Mouse (Mus musculus) layer of hippocampus, postnatal 10 days (tissue): ENCODE measurements at regions not wholly inside any gene's neighbourhood (a gene's known extent, or its start where the extent isn't known, plus 50 kb on each side); places are given as distances from the start of the nearest gene placed in this dataset.
"Not testable (repeated sequence)": the region's sequence is repeated elsewhere in the genome, so short reads cannot be mapped to it uniquely, and the experiment has no call there.

Experiments used
- DNase-seq, 2 experiments: peaks; one replicate each; pipeline ENCODE4 v3.0.0; 2021; ENCODE audit warnings: low spot score in 2 of 2

GRCm38 (mm10) chr4:97509576-97509975 is 263.0 kb upstream of the Nfia start:
- no peak for DNase-seq

GRCm38 (mm10) chr4:97505734-97506133 is 266.8 kb upstream of the Nfia start:
- DNase-seq = no peak

- no peak for DNase-seq
Observed at GRCm38 (mm10) chr4:97491248-97491804, 281.2 kb upstream of the Nfia start.

GRCm38 (mm10) chr4:97486354-97486753 is 286.2 kb upstream of the Nfia start:
- no peak for DNase-seq

- no peak for DNase-seq
Observed at GRCm38 (mm10) chr4:97485225-97485624, 287.3 kb upstream of the Nfia start.

- DNase-seq = no peak
Observed at GRCm38 (mm10) chr4:97482701-97483246, 289.8 kb upstream of the Nfia start.

- DNase-seq = no peak
Observed at GRCm38 (mm10) chr4:97481836-97482235, 290.7 kb upstream of the Nfia start.

- peak; percentile 30 to 35 for DNase-seq
Observed at GRCm38 (mm10) chr4:97476571-97477190, 293.7 kb upstream of the Gm10192 start.

GRCm38 (mm10) chr4:97473492-97473891 is 290.5 kb upstream of the Gm10192 start:
- DNase-seq = not testable (repeated sequence)

GRCm38 (mm10) chr4:97465932-97466666 is 283.1 kb upstream of the Gm10192 start:
- DNase-seq = no peak

GRCm38 (mm10) chr4:97465517-97465916 is 282.6 kb upstream of the Gm10192 start:
- DNase-seq = no peak

GRCm38 (mm10) chr4:97461177-97461576 is 278.2 kb upstream of the Gm10192 start:
- DNase-seq = no peak

- DNase-seq = peak; percentile 21 to 47
Observed at GRCm38 (mm10) chr4:97439288-97440029, 256.5 kb upstream of the Gm10192 start.

GRCm38 (mm10) chr4:97432681-97433080 is 249.7 kb upstream of the Gm10192 start:
- no peak for DNase-seq

- no peak for DNase-seq
Observed at GRCm38 (mm10) chr4:97432094-97432493, 249.1 kb upstream of the Gm10192 start.

- DNase-seq = no peak
Observed at GRCm38 (mm10) chr4:97431239-97431638, 248.3 kb upstream of the Gm10192 start.

GRCm38 (mm10) chr4:97419845-97420244 is 236.9 kb upstream of the Gm10192 start:
- no peak for DNase-seq

GRCm38 (mm10) chr4:97418616-97419015 is 235.7 kb upstream of the Gm10192 start:
- DNase-seq = peak; percentile 65 to 69

- DNase-seq = no peak
Observed at GRCm38 (mm10) chr4:97417943-97418342, 235.0 kb upstream of the Gm10192 start.

- DNase-seq = no peak
Observed at GRCm38 (mm10) chr4:97408633-97409296, 225.8 kb upstream of the Gm10192 start.

- DNase-seq = no peak
Observed at GRCm38 (mm10) chr4:97394697-97395280, 211.8 kb upstream of the Gm10192 start.
